Mouse (Mus musculus) B cell, adult 67 days (primary cell): ENCODE data around the gene Rnpepl1. TPM values are rescaled to one million over a fixed set of nuclear protein-coding genes. Genes with fewer than 3 reads are reported as not detected.

ENCODE experiments used
- total RNA-seq, 2 experiments: library from RNA; stranded (reverse); gene quantifications; 4 replicates each; pipeline ENCODE4 v1.2.4; 2023

The Rnpepl1 gene
- total RNA-seq: 100 to 1,000 TPM; 109 to 110 TPM

DNA sequence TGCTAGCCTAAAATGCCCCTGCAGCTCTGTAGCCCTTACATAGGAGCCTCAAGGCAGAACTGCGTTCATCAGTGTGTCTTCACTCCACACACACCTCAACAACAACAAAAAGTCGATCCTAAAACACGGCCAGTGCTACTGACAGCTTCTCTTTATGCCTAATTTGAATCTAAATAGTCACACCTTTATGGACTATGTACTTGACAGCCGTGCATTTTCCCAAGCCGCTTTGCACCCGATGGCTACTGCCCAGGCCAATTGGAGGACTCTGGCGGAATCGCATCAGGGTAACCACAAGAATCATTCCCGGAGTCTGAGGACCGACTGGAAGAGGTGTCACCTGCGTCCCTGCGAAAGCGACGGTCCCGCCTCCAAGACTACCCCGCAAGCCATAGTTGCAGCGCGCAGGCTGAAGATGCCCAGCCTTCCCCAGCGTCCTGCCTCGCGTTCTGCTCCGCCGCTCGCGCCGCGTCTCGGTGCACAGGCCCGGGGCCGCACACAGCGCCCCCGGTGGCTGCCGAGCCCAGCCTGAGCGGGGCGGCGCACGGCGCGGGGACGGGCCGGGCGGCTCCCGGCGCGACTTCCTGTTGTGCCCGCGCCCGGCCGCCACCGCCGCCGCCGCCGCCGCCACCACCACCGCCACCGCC, at the start of gene Rnpepl1:
Gene Rnpepl1 (plus strand): TSS at position 545 of the 647 bp plus-strand sequence.

DNA sequence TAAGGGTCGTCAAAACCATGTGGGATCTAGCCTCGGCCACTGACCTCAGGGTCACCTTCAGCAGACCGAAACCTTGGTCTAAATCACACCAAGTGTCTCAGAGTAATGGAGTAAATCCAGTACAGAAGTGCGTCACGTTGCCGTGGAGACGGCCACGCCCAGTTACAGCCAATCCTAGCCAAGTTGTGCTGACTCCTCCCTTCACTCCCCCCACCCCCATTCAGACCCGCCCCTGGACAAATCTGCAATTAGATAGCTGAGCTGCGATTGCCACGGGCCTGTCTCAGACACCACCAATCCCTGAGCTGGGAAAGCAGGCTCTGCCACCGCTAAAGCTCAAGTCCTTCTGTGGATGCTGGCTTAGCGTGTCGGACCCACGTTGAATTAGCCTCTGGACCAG, 7.8 kb upstream of the Rnpepl1 start, which contains the start of gene Ankmy1:
Gene Ankmy1 (minus strand): TSS at position 121 of the 400 bp plus-strand sequence.

DNA sequence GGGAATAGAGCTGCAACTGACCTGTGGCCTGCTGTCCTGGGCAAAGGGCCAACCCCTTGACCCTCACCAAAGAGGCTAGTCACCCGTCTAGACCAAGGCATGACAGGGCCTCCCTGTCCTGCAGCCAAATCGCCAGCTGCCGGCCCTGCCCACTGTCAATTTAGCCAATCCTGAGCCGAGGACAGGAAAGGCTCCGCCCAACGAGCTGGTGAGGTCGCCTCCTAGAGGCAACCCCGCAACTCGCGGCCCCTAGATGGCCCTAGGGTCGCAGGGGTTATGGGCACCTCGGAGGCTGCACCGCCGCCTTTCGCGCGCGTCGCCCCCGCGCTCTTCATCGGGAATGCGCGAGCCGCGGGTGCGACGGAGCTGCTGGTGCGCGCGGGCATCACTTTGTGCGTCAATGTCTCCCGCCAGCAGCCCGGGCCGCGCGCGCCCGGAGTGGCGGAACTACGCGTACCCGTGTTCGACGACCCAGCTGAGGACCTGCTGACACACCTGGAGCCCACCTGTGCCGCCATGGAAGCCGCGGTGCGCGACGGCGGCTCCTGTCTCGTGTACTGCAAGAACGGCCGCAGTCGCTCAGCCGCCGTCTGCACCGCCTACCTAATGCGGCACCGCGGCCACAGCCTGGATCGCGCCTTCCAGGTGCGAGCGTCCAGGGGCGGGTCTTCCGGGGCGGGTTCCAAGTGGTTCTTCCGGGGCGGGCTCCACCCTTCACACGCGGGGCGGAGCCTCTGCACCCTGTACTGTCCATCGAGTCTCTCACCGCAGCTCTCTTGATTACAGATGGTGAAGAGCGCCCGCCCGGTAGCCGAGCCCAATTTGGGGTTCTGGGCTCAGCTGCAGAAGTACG, 3.6 kb upstream of the Rnpepl1 start, which contains the start of gene Dusp28:
Gene Dusp28 (plus strand): TSS at position 203 of the 853 bp plus-strand sequence.

DNA sequence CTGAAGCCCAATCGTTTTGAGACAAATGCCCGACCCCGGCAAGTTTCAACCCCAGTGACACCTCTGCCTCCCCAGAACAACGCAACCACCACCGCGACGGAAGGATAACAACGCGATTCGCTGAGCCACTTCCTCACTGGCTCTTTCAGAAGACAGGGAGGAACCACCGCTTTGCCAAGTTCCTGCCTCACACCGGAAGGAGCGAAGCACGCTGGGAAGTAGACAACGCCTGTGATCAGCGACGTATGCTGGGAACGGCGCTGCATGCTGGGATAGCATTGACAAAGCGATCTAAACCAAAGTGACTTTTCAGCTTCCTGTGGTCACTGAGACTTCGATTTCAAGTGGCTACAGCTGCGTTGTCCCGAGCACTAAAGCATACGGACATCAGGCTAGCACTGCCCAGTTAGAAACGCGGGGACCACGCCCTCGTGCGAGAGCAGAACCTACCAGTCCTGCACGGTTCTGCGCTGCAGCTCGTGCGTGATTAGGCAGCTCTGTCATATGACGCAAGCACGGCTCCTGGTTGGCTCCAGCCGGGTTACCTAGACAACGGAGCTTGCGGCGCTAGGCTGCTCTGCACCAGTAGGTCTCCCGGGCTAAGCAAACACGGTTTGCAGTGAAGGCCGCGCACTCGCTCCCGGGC, 23.7 kb downstream of the Rnpepl1 start, which contains the start of gene Capn10:
Gene Capn10 (plus strand): TSS at position 195 of the 646 bp plus-strand sequence.

DNA sequence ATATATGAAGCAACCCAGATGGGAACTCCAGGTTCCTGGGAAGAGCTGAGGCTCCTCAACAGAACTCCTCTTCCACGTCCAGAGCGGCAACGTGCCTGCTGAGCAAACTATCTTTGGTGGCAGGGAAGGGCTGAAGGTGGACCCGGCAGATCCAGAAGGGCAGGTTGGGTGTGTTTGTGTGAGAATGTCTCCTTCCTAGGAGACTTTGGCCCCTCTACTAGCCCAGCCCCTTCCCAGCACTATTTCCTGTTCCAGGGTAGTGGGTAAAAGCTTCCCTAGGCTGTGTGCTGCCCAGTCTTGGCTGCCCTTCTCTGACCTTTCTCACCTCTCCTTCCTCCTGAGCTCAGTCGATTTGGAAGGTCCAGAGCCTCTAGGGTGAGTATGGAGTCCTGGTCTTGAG, 40.0 kb downstream of the Rnpepl1 start, which contains the start of gene Gpr35:
Gene Gpr35 (plus strand): TSS at position 259 of the 400 bp plus-strand sequence.

Other genes starting within 250 kb of the Rnpepl1 start
- gene Gpc1, start 79.1 kb upstream of the Rnpepl1 start, total RNA-seq: not detected
- gene Ankmy1, start 7.9 kb upstream of the Rnpepl1 start, total RNA-seq: under 1 TPM; 0.36 to 0.52 TPM
- 1 to 10 TPM; 5.1 to 7.4 TPM for gene Dusp28, start 3.8 kb upstream of the Rnpepl1 start, total RNA-seq
- gene Capn10, start 23.6 kb downstream of the Rnpepl1 start, total RNA-seq: 10 to 100 TPM; 27.0 to 30.9 TPM
- gene Gpr35, start 40.1 kb downstream of the Rnpepl1 start, total RNA-seq: 1 to 10 TPM in 1 of 2 experiments, under 1 TPM in 1; 0.74 to 2.2 TPM
- gene Aqp12, start 95.6 kb downstream of the Rnpepl1 start, total RNA-seq: not detected
- not detected for gene Kif1a, start 191.2 kb downstream of the Rnpepl1 start, total RNA-seq
- not detected for gene Agxt, start 224.5 kb downstream of the Rnpepl1 start, total RNA-seq